Mouse (Mus musculus) heart, adult 8-10 months (tissue): ENCODE data around the gene Rasa4. TPM values are rescaled to one million over a fixed set of nuclear protein-coding genes. Genes with fewer than 3 reads are reported as not detected.

ENCODE experiments used
- microRNA-seq: library from miRNA; unstranded; fragments of <30 nt; microRNA quantifications from one replicate; pipeline ENCODE4 v1.2.0, GENCODE M21; 2022
- total RNA-seq, 4 experiments: library from RNA; stranded (reverse); gene quantifications; 2 replicates each; pipeline ENCODE4 v1.2.4; 2022

Rasa4 gene
- total RNA-seq, 4 experiments from 2014 or later, result 6.6 to 7.6 (median 6.9) TPM

Small RNAs within 50 kb of the gene (microRNA-seq; reads per million reads assigned to microRNA genes)
- gene Mir7035, result 1.4 reads per million

Other genes with a start within 250 kb of the Rasa4 start
- 100 to 1,000 TPM; 312 to 583 (median 421) TPM for gene Hspb1, start 196.0 kb upstream of the Rasa4 start, total RNA-seq
- 100 to 1,000 TPM; 265 to 313 (median 289) TPM for gene Ywhag, start 149.3 kb upstream of the Rasa4 start, total RNA-seq
- gene Ssc4d, start 109.4 kb upstream of the Rasa4 start, total RNA-seq, result under 1 TPM in 3 of 4 experiments, not detected in 1; 0.44 to 0.53 (median 0.46) TPM
- not detected for gene Zp3, start 103.8 kb upstream of the Rasa4 start, total RNA-seq
- gene Dtx2, start 89.1 kb upstream of the Rasa4 start, total RNA-seq, result 1 to 10 TPM; 6.0 to 7.3 (median 6.8) TPM
- 10 to 100 TPM; 13.3 to 26.7 (median 18.2) TPM for gene Upk3b, start 45.4 kb upstream of the Rasa4 start, total RNA-seq
- gene Upk3bl, start 29.4 kb upstream of the Rasa4 start, total RNA-seq, result not detected
- gene Polr2j, start 32.7 kb downstream of the Rasa4 start, total RNA-seq, result 10 to 100 TPM; 73.1 to 88.1 (median 78.9) TPM
- 1 to 10 TPM; 5.4 to 6.9 (median 6.0) TPM for gene Lrwd1, start 52.2 kb downstream of the Rasa4 start, total RNA-seq
- gene Alkbh4, start 52.2 kb downstream of the Rasa4 start, total RNA-seq, result 1 to 10 TPM; 4.0 to 5.4 (median 4.6) TPM
- gene Orai2, start 86.8 kb downstream of the Rasa4 start, total RNA-seq, result 1 to 10 TPM in 1 of 4 experiments, under 1 TPM in 3; 0.31 to 1.3 (median 0.67) TPM
- 10 to 100 TPM; 14.8 to 21.1 (median 19.0) TPM for gene Prkrip1, start 115.0 kb downstream of the Rasa4 start, total RNA-seq
- under 1 TPM; 0.24 to 0.82 (median 0.53) TPM for gene Sh2b2, start 162.6 kb downstream of the Rasa4 start, total RNA-seq